Mouse (Mus musculus): ENCODE measurements around the gene Slc39a8. TPM values are rescaled to one million over a fixed set of nuclear protein-coding genes. Genes with fewer than 3 reads are reported as not detected.

Slc39a8 gene
- polyA plus RNA-seq, 1 experiment from 2014 or later = 12.2 TPM

DNA sequence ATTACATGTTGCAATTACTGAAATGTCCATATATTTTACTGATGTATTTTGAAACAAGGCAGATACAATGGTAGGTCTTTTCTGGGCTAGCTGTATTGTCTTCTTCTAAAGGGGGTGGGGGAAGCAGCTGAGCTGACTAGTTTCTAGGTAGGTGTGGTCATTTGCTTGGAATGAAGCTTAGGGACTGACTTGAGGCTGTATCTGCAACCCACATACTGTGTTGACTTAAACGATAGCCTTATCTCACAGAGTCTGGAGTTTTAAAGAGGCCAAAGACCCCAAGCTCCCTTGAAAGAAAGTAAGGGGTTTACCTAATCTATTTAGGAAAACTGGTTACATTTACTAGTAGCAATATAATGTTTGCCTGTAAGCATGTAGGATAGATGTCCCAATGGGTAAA lies 2.9 kb downstream of the Slc39a8 start:
- WGBS = 67% methylated on average over 1 of the region's 1 CpGs
- peaks cover 9% of the 10 kb centered on the region for H3K27me3 ChIP-seq
- H3K4me2 ChIP-seq = no peak overlapping the region
- H3K36me3 ChIP-seq = no peaks in the 10 kb centered on the region
- no peaks in the 10 kb centered on the region for H3K9me3 ChIP-seq
- peaks cover 19% of the 10 kb centered on the region for H3K4me1 ChIP-seq (replicated peaks)
- no peak overlapping the region for H3K4me3 ChIP-seq
- H3K27ac ChIP-seq (replicated peaks) = no peak overlapping the region
- ATAC-seq (ENCODE audit: low read depth) = no peak
- H3K9ac ChIP-seq = no peak overlapping the region

DNA sequence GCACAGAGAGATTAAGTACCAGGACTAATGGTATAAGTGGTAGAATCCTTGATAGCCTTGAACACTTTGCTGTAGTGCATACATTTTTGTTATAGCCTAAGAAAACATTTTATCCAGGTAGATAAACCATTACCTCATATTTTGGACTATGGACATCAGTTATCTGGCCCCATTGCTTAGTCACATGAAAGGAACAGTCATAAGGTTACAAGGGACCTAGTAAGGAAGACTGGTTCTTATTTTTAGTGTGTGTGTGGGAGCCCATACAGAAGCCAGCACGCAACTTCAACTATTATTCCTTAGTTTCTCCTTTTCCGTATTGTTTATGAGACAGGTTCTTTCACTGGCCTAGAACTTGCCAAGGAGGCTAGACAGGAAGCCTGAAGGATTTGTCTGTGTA lies 7.4 kb downstream of the Slc39a8 start:
- H3K27ac ChIP-seq (replicated peaks) = no peak overlapping the region
- 95% methylated on average over 2 of the region's 2 CpGs for WGBS

DNA sequence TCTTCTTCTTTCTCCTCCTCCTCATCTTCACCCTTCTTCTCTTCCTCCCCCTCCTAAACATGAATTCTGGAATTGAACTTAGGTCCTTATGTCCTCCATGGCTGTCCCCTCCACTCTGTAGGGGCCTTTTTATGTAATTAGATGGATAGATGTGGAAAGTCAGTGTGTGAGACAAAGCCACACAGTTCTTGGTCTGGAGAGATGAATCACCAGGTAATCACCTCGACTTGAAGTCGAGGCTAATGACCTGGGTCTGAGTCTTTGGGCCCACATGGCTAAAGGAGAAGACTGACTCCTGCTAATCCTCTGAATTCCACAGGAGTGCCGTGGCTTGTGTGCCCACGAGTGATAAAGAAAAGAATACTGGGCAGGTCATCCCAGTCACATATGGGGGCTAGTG lies 7.8 kb downstream of the Slc39a8 start:
- no peak overlapping the region for H3K9ac ChIP-seq
- H3K4me3 ChIP-seq = no peak overlapping the region
- H3K4me2 ChIP-seq = no peak overlapping the region
- WGBS = 85% methylated on average over 4 of the region's 4 CpGs
- no peak overlapping the region for H3K27ac ChIP-seq (replicated peaks)
- no peaks in the 10 kb centered on the region for H3K9me3 ChIP-seq
- H3K36me3 ChIP-seq = no peaks in the 10 kb centered on the region
- no peaks in the 10 kb centered on the region for H3K4me1 ChIP-seq (replicated peaks)
- H3K27me3 ChIP-seq = no peaks in the 10 kb centered on the region
- no peak for ATAC-seq (ENCODE audit: low read depth)

More for the DNA sequence above, 7.4 kb downstream of the Slc39a8 start:
- Histone ChIP-seq H3K9ac (no peak overlapping the region), H3K4me2 (no peak overlapping the region), H3K4me1 (replicated peaks) (no peaks in the 10 kb centered on the region), H3K9me3 (no peaks in the 10 kb centered on the region), H3K36me3 (no peaks in the 10 kb centered on the region), H3K4me3 (no peak overlapping the region), H3K27me3 (peaks cover 2% of the 10 kb centered on the region; the same call in 1 of the 2 replicates)
- no peak for ATAC-seq (ENCODE audit: low read depth)

DNA sequence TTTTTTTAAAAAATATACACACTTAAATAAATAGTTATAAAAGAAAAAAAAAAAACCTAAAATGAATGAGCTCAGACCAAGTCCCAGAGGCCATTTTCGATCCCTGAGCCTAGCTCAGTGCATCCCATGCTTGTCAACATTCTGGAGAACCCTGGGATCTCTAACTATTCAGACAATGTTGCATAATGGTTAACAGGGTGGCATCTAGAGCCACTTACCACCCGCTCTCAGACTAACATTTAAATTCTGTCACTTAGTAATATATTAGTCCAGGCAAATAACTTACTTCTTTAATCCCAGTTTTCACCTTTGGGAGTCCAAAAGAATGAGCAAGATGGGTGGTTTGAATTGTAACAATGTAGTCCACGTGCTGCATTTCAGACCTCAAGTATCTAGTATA lies 9.9 kb downstream of the Slc39a8 start:
- H3K9me3 ChIP-seq = no peaks in the 10 kb centered on the region
- 91% methylated on average over 3 of the region's 3 CpGs for WGBS
- H3K4me2 ChIP-seq = no peak overlapping the region
- no peak overlapping the region for H3K9ac ChIP-seq
- no peaks in the 10 kb centered on the region for H3K27me3 ChIP-seq
- H3K4me3 ChIP-seq = no peak overlapping the region
- no peak for ATAC-seq (ENCODE audit: low read depth)
- H3K27ac ChIP-seq (replicated peaks) = no peak overlapping the region
- H3K36me3 ChIP-seq = no peaks in the 10 kb centered on the region
- H3K4me1 ChIP-seq (replicated peaks) = no peaks in the 10 kb centered on the region

DNA sequence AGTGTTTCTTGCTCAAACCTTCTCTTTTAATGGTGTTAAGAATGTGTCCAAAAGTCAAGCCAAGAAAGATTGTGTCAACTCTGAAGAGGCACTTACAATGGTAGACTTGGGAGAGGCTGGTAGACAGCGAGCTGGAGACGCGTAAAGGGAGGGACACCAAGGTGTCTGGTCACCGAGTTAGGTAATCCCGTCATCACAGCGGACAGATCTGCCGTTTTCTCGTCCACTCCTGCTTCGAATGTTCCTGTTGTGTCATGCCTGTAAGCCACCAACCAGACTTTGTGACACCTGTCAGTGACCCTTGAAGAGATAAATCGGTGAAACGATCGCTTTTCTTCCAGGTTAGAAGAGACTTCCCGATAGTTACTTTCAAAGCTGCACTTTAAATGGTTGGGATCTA lies 14.5 kb downstream of the Slc39a8 start:
- H3K9me3 ChIP-seq = no peaks in the 10 kb centered on the region
- H3K9ac ChIP-seq = no peak overlapping the region
- no peaks in the 10 kb centered on the region for H3K36me3 ChIP-seq
- H3K4me2 ChIP-seq = no peak overlapping the region
- no peak overlapping the region for H3K27ac ChIP-seq (replicated peaks)
- WGBS = 94% methylated on average over 13 of the region's 13 CpGs
- H3K27me3 ChIP-seq = no peaks in the 10 kb centered on the region
- no peak for ATAC-seq (ENCODE audit: low read depth)
- H3K4me1 ChIP-seq (replicated peaks) = no peaks in the 10 kb centered on the region
- H3K4me3 ChIP-seq = no peak overlapping the region

DNA sequence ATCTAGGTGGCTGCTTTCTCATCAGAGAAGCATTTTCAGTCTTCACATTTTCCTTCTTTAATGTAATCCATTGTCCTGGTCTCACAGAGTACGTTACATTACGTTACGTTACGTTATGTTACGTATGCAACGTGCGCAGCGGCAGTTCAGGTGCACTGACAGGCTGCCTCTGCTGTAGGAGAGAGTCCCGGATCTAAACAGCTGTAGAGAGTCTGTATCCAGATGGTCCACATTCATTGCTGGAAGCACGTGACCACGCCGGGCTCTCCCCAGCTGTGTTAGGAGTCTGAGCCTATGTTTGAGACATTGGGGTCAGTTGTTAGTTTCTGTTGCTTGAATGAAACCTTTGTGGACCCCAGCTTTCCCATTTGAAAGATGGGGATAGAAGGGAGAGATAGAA lies 15.1 kb downstream of the Slc39a8 start:
- no peaks in the 10 kb centered on the region for H3K27me3 ChIP-seq
- 73% methylated on average over 12 of the region's 12 CpGs for WGBS
- no peaks in the 10 kb centered on the region for H3K36me3 ChIP-seq

DNA sequence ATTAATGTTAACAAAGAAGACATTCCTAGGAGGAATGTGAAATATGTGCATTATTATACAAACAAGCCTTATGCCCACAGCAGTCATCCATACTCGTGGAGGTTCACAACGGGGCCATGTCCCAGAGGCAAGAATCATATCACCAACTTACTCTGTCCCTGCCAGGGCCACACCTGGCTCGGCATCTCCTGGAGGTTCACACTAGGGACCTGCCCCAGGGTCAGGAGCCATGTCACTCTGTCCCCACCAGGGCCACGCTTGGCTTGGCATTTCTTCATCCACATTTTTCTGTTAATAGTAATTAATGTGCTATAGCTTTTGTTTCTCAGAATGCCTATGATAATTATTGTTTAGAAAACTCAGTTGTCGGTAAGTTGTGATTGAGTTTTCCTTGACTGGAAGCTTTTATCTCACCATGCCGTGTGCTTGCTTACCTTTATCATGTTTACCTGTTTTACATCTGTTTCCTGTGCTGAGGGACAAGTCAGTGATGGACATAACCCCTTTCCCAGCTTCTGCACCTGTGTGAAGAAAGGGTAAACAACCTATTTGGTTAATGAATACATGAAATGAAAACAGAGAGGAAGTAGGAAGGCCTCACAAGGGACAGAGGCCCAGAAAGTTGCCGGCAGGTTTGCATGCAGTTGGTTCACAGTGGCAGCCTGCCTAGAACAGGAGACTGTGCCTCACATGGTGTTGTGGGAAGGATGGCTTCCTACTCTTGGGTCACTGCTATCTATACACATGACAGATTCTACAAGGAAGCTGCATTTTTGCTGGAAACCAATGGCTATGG lies 16.8 kb downstream of the Slc39a8 start:
- 84% methylated on average over 7 of the region's 7 CpGs for WGBS
- H3K4me1 ChIP-seq (replicated peaks) = no peaks in the 10 kb centered on the region
- no peak overlapping the region for H3K4me3 ChIP-seq
- no peak for ATAC-seq (ENCODE audit: low read depth)
- no peak overlapping the region for H3K27ac ChIP-seq (replicated peaks)
- H3K9ac ChIP-seq = no peak overlapping the region
- no peaks in the 10 kb centered on the region for H3K9me3 ChIP-seq
- no peak overlapping the region for H3K4me2 ChIP-seq
- H3K36me3 ChIP-seq = no peaks in the 10 kb centered on the region
- H3K27me3 ChIP-seq = no peaks in the 10 kb centered on the region

More for the DNA sequence above, 15.1 kb downstream of the Slc39a8 start:
- H3K4me3 ChIP-seq = no peak overlapping the region
- no peak overlapping the region for H3K9ac ChIP-seq
- no peaks in the 10 kb centered on the region for H3K4me1 ChIP-seq (replicated peaks)
- ATAC-seq (ENCODE audit: low read depth) = no peak
- no peak overlapping the region for H3K4me2 ChIP-seq
- no peak overlapping the region for H3K27ac ChIP-seq (replicated peaks)
- no peaks in the 10 kb centered on the region for H3K9me3 ChIP-seq

DNA sequence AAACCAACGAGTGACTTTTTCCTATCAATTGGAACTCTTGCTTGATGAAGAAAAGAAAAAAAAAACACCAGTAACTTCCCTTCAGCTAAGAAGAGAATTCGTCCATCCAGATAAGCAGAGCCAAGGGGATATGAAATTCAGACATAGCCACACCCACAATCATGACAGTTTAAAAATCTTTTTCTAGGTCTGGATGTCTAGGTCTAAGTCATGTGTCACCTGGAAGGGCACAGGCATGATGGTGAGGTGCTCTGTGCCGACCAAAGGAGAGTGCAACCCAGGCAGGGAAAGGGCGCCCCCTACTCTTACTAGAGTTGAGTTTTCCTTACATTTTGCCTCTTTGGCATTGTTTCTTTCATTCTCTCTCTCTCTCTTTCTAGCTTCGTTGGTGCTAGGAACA lies 18.1 kb downstream of the Slc39a8 start:
- Histone ChIP-seq H3K27me3 (no peaks in the 10 kb centered on the region), H3K4me2 (no peak overlapping the region), H3K9ac (no peak overlapping the region), H3K4me1 (replicated peaks) (no peaks in the 10 kb centered on the region), H3K27ac (replicated peaks) (no peak overlapping the region), H3K36me3 (no peaks in the 10 kb centered on the region), H3K9me3 (no peaks in the 10 kb centered on the region), H3K4me3 (no peak overlapping the region)
- no peak for ATAC-seq (ENCODE audit: low read depth)
- 66% methylated on average over 5 of the region's 5 CpGs for WGBS

DNA sequence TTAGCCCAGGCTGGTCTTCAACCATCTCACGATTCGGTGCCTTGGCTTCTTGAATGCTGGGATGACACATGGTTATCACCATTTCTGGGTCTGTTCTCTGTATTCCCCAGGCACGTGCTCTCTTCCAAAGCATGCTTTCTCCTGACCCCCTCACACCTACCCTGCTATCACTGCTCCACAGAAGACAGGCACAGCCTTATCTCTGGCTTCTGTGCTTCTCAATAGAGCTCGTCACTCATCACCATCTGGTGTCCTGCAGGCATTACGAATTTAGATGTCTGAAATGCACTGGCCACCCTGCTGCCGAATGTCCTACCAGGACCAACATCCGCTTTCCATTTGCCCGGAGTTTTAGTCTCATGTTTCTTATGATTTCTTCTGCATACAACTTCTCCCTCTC lies 18.6 kb downstream of the Slc39a8 start:
- Histone ChIP-seq H3K9ac (no peak overlapping the region), H3K4me3 (no peak overlapping the region), H3K36me3 (no peaks in the 10 kb centered on the region), H3K27ac (replicated peaks) (no peak overlapping the region), H3K4me2 (no peak overlapping the region), H3K9me3 (no peaks in the 10 kb centered on the region), H3K4me1 (replicated peaks) (no peaks in the 10 kb centered on the region), H3K27me3 (no peaks in the 10 kb centered on the region)
- no peak for ATAC-seq (ENCODE audit: low read depth)
- WGBS = 84% methylated on average over 8 of the region's 8 CpGs

DNA sequence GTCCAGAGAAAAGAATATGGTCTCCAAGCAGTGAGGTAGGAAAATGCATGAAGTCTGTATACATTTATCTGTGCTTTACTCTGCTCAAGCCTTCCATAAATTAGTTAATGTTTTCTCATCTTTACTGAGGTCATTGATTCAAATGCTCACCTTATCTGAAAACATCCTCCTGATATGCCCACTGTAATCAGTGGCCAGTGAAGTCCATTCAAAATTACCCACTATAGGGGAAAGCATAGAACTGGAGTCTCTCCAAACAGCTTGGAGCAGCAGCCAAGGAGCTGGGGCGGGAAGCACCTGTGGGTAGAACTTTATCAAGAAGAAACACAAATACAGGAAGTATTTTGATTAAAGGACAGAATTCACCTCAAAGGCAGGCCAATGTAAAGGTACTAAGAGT lies 19.8 kb downstream of the Slc39a8 start:
- no peak overlapping the region for H3K4me2 ChIP-seq
- H3K36me3 ChIP-seq = no peaks in the 10 kb centered on the region
- ATAC-seq (ENCODE audit: low read depth) = no peak
- no peaks in the 10 kb centered on the region for H3K9me3 ChIP-seq
- no peak overlapping the region for H3K9ac ChIP-seq
- no peaks in the 10 kb centered on the region for H3K4me1 ChIP-seq (replicated peaks)
- 98% methylated on average over 1 of the region's 1 CpGs for WGBS
- H3K4me3 ChIP-seq = no peak overlapping the region
- no peak overlapping the region for H3K27ac ChIP-seq (replicated peaks)
- no peaks in the 10 kb centered on the region for H3K27me3 ChIP-seq

DNA sequence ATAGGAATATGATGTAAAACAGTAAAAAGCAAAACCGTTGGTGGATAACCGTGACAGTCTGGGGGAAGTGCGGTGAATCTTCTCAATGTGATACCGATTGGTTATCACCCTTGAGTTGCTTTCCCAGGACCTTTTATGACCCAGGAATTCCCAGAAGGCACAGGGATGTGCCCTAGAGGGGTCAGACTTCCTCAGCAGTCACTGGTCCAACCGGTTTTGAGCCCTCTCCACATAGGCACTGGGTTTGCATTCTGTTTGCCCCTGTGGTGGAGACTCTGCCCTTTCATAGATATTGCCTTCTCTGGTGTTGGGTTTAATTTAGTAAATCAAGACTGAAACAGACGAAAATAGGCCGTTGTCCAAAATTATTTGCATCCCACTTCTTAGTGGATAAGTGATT lies 20.8 kb downstream of the Slc39a8 start:
- WGBS = 67% methylated on average over 7 of the region's 7 CpGs
- no peak overlapping the region for H3K4me2 ChIP-seq

DNA sequence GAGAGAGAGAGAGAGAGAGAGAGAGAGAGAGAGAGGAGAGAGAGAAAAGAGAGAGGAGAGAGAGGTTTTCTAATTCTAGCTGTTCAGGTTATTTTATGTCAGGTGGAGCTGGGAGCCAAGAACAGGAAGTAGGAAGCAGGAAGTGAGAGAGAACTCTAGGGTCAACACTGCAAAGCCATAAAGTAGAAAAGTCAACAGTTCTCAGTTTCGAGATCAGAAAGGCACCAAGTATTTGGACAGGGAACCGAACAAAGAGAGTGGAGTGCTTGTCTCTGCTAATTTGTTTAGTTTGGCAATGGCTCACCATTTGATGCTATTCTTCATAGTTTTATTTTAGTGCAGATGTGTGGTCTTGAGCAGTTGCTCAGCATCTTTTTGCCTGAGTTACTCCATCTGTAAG lies 26.5 kb downstream of the Slc39a8 start:
- no peak overlapping the region for H3K9ac ChIP-seq
- H3K4me1 ChIP-seq (replicated peaks) = peaks cover 7% of the 10 kb centered on the region
- H3K27ac ChIP-seq (replicated peaks) = no peak overlapping the region
- 74% methylated on average over 2 of the region's 2 CpGs for WGBS
- no peaks in the 10 kb centered on the region for H3K36me3 ChIP-seq
- H3K9me3 ChIP-seq = no peaks in the 10 kb centered on the region
- no peak for ATAC-seq (ENCODE audit: low read depth)
- H3K4me2 ChIP-seq = no peak overlapping the region
- no peak overlapping the region for H3K4me3 ChIP-seq
- no peaks in the 10 kb centered on the region for H3K27me3 ChIP-seq

More for the DNA sequence above, 20.8 kb downstream of the Slc39a8 start:
- H3K9me3 ChIP-seq = no peaks in the 10 kb centered on the region
- H3K9ac ChIP-seq = no peak overlapping the region
- no peak for ATAC-seq (ENCODE audit: low read depth)
- H3K27me3 ChIP-seq = no peaks in the 10 kb centered on the region
- H3K4me3 ChIP-seq = no peak overlapping the region
- H3K36me3 ChIP-seq = no peaks in the 10 kb centered on the region
- no peaks in the 10 kb centered on the region for H3K4me1 ChIP-seq (replicated peaks)
- H3K27ac ChIP-seq (replicated peaks) = no peak overlapping the region

All from neural tube, embryonic 13.5 days (tissue).